In the genomic region with DNA sequence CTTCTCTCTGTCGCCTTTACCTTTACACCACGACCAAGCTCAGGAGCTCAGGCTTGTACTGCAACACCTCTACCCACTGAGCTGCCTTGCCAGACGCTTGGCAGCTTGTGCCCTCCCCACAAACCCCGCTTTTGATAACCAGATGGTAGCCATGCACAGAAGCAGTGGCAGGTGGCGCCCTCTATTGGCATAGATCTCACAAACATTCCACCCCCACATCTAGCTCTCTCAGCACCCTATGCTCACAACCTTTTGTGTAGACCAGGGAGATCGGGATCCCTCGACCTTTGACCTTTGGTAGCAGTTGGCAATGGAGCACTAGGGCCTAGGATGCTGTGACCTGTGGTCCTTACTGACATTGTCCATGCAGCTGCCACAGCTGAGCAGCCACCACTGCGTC, we compare ENCODE assay signal across 8 mouse cellular contexts.
DNase-seq lines count a peak whose midpoint lies in the region; ATAC-seq and TF ChIP-seq lines count a peak whose summit lies in the region.
"Had no signal": no experiment of that assay in that cellular context is flagged by ENCODE, and none has a peak within 500 bp of the region (broad histone marks: within the 10 kb centered on the region; RNA-seq: fewer than 3 reads in every experiment).

No protein-coding gene starts in this region.

- H3K27ac ChIP-seq in kidney, adult 2 months (ENCODE audit: insufficient read depth, low read depth, low read length): no peak overlapping the region
- H3K27ac ChIP-seq: limb, embryonic 15.5 days had no signal

- no peaks in the 10 kb centered on the region for H3K9me3 ChIP-seq in E14TG2a.4 (ENCODE audit: low read length)
- H3K9me3 ChIP-seq: limb, embryonic 15.5 days had no signal

- H3K36me3 ChIP-seq in kidney, adult 2 months (ENCODE audit: control insufficient read depth, insufficient read depth, low read length): no peaks in the 10 kb centered on the region
- H3K36me3 ChIP-seq in E14TG2a.4 (ENCODE audit: insufficient read depth, low read length): no peaks in the 10 kb centered on the region
- H3K36me3 ChIP-seq: limb, embryonic 15.5 days had no signal

- H3K4me3 ChIP-seq in kidney, adult 2 months (ENCODE audit: insufficient read depth, low read depth, low read length): no peak overlapping the region
- no peak overlapping the region for H3K4me3 ChIP-seq in E14TG2a.4 (replicated peaks; ENCODE audit: low read length)
- H3K4me3 ChIP-seq: limb, embryonic 15.5 days had no signal

- no peak for DNase-seq in kidney, adult 2 months
- DNase-seq in kidney, adult 18-20 months: no peak
- peak; percentile 54 to 72 for DNase-seq in layer of hippocampus, adult 18-20 months (ENCODE audit: low spot score in 2 of 2)
- DNase-seq in retina, embryonic 14.5 days (ENCODE audit: low spot score): peak; percentile 27
- no peak for DNase-seq in urinary bladder, postnatal 36 days (ENCODE audit: low spot score in 2 of 2)

- 78% methylated on average over 8 of the region's 8 CpGs for WGBS in kidney, adult 2 months

- no peaks in the 10 kb centered on the region for H3K27me3 ChIP-seq in kidney, adult 2 months (replicated peaks; ENCODE audit: control insufficient read depth, insufficient read depth, low read length)
- no peaks in the 10 kb centered on the region for H3K27me3 ChIP-seq in E14TG2a.4 (ENCODE audit: insufficient read depth, low read length)
- H3K27me3 ChIP-seq: limb, embryonic 15.5 days had no signal

- peak; percentile 23 for ATAC-seq in activated CD4-positive, CD25-positive, alpha-beta regulatory T cell, adult 4 months

- peak; percentile 70 for TF ChIP-seq CTCF in kidney, adult 2 months (conservative IDR thresholded peaks at IDR 0.05; ENCODE audit: insufficient read depth, insufficient read length, low read depth, low read length)
- peak; percentile 40 for TF ChIP-seq CTCF in E14TG2a.4 (conservative IDR thresholded peaks at IDR 0.05; ENCODE audit: low read length)

- no peak for TF ChIP-seq POLR2A in kidney, adult 2 months (IDR thresholded peaks at IDR 0.05; ENCODE audit: low read depth, low read length)

- no peaks in the 10 kb centered on the region for H3K4me1 ChIP-seq in kidney, adult 2 months (ENCODE audit: control insufficient read depth, insufficient read depth, low read length)
- peaks cover 36% of the 10 kb centered on the region for H3K4me1 ChIP-seq in E14TG2a.4 (replicated peaks; ENCODE audit: low read depth, low read length)
- H3K4me1 ChIP-seq: limb, embryonic 15.5 days had no signal

Comparison
In these comparisons a context has a peak if more than half of its experiments do, and no peak if none do; other contexts are left out.
1. DNase-seq: peak in layer of hippocampus, adult 18-20 months (2 of 2) and retina, embryonic 14.5 days (single experiment); none in kidney, adult 2 months (single experiment), kidney, adult 18-20 months (single experiment) and urinary bladder, postnatal 36 days (0 of 2).